Mouse (Mus musculus): Measurements from ENCODE around the gene Rsph6a. TPM values are rescaled to one million over a fixed set of nuclear protein-coding genes. Genes with fewer than 3 reads are reported as not detected.

Rsph6a gene
- total RNA-seq, 2 experiments from 2014 or later: not detected

DNA sequence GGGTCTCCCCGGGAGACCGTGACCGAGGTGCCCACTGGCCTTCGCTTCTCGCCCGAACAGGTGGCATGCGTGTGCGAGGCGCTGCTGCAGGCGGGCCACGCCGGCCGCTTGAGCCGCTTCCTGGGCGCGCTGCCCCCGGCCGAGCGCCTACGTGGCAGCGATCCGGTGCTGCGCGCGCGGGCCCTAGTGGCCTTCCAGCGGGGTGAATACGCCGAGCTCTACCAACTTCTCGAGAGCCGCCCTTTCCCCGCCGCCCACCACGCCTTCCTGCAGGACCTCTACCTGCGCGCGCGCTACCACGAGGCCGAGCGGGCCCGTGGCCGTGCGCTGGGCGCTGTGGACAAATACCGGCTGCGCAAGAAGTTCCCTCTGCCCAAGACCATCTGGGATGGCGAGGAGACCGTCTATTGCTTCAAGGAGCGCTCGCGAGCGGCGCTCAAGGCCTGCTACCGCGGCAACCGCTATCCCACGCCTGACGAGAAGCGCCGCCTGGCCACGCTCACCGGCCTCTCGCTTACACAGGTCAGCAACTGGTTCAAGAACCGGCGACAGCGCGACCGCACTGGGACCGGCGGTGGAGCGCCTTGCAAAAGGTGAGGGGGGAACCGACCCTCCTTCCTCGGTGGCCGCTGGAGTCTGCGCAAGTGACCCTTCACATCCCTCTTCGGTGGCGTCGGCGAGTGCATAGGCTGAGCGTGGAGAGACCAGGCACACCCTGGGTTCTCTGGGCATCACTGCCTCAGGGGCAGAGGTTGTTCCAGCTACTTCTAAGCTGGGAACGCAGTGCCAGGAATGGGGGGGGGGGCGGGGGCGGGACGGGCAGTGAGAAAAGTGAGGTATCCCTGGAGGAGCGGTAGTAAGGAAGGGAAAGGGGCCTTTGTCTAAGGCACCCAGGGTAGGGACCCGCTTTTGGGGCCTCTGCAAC lies 40.6 kb downstream of the Rsph6a start:
- peak; percentile 68 to 71 for DNase-seq
- intact Hi-C loops (cut with DNase I): loop anchor here (1.0 kb wide), 1 partner anchor 24 kb away; the partner anchor contains the start of gene Fbxo46

DNA sequence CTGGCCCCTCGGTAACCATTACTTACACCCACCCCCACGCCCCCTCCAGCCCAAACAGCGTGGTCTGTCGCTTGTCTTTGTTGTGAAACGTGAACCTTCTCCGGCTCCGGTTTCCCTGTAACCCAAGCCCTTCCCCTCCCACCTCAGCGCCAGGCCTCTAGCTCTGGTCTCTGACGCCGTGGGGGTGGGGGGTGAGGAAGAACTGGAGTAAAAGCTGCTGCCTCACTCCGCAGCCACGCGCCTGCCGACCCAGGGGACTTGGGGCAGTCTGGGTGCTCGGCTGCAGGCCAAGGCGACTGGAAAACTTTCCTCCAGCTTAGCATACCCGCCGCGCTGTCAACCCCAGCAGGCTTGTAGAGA lies 41.2 kb downstream of the Rsph6a start:
- peak; percentile 69 to 76 for DNase-seq
- intact Hi-C loops (cut with DNase I): no loop called here

DNA sequence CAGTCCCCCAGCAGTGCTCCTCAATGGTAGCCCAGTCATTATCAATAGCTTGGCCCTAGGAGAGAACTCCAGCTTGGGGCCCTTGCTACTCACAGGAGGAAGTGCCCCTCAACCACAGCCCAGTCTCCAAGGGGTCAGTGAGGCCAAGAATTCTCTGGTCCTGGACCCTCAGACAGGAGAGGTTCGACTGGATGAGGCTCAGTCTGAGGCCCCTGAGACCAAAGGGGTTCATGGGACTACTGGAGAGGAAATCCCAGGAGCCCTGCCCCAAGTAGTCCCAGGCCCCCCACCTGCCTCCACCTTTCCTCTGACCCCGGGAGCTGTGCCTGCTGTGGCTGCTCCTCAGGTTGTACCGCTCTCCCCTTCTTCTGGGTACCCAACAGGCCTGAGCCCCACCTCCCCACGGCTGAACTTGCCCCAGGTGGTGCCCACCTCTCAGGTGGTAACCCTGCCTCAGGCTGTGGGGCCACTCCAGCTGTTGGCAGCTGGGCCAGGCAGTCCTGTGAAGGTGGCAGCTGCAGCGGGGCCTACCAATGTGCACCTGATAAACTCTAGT lies 42.0 kb downstream of the Rsph6a start:
- DNase-seq: no peak
- intact Hi-C loops (cut with DNase I): no loop called here

DNA sequence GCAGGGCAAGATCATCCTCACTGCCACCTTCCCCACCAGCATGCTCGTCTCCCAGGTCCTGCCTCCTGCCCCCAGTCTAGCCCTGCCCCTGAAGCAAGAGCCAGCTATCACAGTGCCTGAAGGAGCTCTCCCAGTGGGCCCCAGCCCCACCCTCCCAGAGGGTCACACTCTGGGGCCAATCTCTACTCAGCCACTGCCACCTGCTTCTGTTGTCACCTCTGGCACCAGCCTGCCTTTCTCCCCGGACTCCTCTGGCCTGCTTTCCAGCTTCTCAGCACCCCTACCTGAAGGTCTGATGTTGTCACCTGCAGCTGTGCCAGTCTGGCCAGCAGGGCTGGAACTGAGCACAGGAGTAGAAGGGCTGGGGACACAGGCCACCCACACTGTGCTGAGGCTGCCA lies 42.7 kb downstream of the Rsph6a start:
- intact Hi-C loops (cut with DNase I): no loop called here
- peak in 1 of 2 experiments; percentile 45 for DNase-seq

DNA sequence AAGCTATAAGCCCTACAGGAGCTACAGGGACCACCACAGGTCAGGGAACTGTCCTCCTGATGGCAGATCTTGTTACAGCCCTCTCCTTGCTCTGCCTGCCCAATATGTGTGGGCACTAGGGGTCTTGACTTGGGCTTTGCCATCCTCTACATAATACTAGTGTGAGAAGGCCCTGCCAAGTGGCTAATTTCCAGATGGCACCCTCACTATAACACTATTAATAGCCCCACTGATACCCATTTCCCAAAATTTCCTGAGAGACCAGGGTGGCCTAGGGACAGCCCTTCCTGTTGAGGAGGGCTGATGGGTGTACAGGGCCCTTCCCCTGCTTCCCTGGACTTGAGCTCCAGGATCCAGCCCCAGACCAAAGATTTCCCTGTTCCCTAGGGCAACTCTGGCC lies 43.4 kb downstream of the Rsph6a start:
- intact Hi-C loops (cut with DNase I): no loop called here
- peak in 1 of 2 experiments; percentile 79 for DNase-seq

DNA sequence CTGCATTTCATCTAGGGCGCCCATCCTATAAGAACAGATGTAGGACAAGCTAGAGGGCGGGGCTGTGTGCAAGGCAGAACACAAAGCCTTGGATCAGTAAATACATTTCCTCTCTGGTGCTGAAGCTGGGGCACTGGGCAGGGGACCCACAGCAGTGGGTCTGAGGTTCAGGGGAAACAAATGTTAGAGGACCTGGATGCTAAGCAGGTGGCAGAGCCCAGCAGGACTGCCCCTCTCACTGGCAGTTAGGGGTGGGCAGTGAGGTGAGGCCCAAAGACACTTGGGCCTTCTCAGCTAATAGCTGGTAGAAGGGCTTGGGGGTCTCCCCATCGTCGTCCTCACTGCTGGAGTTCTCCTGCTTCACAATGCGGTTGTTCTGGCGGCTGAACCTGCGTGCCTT lies 44.3 kb downstream of the Rsph6a start:
- intact Hi-C loops (cut with DNase I): no loop called here
- DNase-seq: no peak

DNA sequence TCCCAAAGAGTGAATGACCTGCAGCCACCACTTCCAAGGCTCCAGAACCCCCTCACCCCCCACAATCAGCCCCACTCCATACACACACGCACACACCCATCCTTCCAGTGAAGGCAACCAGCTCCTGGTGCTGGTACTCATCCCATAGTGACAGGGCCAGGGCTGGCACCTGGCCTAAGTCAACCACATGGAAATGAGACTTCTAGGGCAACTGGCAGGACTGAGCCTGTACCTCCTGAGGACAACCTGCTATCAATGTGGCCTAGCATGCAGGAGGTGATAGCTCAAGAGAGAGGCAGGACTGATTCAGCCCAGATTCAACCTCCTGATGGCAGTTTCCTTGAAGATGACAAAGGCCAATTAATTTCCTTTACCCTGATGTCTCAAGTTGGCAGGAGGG lies 45.8 kb downstream of the Rsph6a start:
- DNase-seq: no peak
- intact Hi-C loops (cut with DNase I): loop anchor here (1.0 kb wide), 1 partner anchor 46 kb away; no protein-coding TSS in a partner anchor

DNA sequence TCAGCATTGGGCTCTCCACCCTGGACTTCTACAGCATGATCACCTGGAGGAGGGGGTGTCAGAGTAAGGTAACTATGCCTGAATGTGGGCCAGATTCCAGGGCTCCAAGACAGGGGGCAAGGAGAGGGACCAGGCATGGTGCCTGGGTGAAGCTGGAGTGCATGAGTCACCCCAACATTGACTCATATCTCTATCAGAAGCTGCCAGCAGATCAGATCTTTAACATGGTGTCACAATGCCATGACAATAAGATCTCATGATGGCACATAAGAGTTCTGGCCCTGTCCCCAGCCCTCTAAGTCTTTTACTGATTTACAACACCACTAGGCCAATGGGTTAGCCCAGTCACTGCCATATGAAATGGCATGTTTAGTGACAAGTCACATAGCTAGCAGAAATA lies 49.3 kb downstream of the Rsph6a start:
- no peak for DNase-seq
- intact Hi-C loops (cut with DNase I): no loop called here

DNA sequence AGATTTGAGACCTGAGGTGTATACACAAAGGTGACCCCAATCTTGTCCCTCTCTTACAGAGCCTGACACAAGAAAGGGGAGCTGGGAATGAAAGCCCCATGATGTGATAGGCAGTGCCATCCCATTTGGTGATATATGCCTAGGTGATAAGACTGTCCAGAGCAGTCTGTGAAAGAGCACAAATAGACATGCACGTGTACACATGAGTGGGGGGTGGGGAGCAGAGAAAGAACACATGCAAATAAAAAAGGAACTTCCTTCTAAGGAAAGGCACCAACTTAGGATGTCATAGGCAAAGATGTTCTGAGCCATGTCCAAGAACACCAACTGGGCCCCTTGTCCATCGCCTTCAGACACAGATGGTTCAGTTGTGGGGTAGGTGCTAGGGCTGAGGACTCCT lies 50.0 kb downstream of the Rsph6a start:
- no peak for DNase-seq
- intact Hi-C loops (cut with DNase I): no loop called here

DNA sequence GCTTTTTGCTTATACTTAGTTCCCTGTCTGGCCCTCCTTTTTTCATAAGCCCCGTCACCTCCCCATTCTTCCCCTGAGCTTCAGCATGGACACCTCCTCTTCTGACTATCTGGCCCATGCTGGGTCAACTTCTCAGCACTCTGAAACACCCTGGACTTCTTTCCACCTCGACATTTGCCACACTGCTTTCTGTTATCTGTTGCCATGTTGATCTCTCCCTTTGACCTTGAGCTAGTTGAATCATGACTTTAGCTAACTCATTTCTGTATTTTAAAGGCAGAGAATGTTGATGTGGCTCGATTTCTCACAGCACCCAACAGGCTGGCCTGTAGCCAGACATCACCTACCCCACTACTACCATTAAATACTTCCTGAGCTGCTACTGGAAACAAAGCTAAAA lies 52.9 kb downstream of the Rsph6a start:
- intact Hi-C loops (cut with DNase I): no loop called here

DNA sequence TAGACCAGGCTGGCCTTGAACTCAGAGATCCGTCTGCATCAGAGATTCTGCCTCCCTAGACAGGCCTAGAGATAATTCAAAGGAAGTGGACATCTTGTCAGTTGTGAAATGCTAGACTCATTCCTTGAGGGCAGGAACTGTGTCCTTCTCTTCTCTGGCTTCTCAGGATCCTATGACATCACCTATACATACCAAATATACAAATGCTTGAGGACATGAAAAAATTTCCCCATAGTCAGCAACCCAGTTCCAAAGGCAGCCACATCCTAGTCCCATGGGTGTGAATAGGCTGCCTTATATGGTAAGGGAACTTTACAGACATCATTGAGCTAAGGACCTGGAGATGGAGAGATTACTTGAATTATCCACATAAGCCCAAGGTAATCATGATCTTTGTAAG lies 55.1 kb downstream of the Rsph6a start:
- DNase-seq: no peak
- intact Hi-C loops (cut with DNase I): no loop called here

More for the DNA sequence above, 52.9 kb downstream of the Rsph6a start:
- DNase-seq: no peak

DNA sequence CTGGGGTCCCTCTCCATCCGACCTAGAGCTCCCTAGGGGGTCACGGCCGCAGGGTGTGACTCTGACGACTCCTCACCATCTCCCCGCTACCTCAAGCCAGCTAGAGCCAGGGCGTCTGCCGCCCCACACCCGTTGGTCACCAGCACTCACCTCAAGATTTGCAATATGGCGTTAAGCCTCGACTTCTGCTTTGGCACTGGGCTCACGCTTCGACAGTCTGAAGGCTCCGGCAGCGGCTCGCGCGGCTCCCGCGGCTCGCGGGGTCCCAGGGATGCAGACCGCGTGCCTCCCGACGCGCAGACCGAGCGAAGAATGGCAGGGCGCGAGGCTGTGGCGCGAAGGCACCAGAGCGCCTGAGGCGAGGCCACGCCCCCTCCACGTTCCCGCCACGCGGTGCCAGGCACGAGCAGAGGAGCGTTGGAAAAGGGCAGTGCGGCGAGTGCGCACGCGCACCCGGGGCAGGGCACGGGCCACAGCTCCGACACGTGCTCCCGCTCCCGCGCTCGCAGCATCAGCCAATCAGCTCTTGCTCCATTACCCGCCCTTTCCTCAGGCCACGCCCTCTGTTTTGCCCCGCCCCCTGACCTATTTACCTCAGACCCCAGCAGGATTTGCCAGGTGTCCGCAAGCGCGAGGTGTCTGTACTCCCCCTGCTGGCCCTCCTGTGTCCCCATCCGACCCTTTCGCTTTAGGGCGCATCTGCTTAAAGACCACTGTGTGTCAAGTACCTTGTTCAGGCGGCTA lies 63.7 kb downstream of the Rsph6a start, which contains the start of gene Gm4969:
Gene Gm4969 (minus strand): TSS at position 341 of the 744 bp plus-strand sequence.
- intact Hi-C loops (cut with DNase I): no loop called here
- peak; percentile 56 to 60 for DNase-seq

DNA sequence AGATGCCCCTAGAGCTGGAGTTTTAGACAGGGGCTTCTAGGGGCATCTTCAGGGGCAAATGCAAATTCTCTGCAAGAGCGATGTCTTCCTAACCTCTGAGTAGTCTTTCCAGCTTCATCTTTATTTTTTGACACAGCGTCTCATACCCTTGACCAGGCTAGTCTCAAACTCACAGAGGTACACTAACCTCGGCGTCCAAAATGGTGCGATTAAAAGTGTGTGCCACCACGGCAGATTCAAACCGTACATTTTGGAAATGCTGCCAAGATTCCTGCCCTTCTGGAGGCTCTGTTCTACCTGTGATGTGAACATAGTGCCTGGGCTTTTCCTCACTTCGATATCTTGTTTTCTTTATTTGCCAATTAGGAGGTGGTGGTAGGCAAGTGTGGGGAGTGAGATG lies 64.6 kb downstream of the Rsph6a start:
- no peak for DNase-seq
- intact Hi-C loops (cut with DNase I): loop anchor here (1.0 kb wide), 1 partner anchor 25 kb away; the partner anchor contains the start of gene Six5

DNA sequence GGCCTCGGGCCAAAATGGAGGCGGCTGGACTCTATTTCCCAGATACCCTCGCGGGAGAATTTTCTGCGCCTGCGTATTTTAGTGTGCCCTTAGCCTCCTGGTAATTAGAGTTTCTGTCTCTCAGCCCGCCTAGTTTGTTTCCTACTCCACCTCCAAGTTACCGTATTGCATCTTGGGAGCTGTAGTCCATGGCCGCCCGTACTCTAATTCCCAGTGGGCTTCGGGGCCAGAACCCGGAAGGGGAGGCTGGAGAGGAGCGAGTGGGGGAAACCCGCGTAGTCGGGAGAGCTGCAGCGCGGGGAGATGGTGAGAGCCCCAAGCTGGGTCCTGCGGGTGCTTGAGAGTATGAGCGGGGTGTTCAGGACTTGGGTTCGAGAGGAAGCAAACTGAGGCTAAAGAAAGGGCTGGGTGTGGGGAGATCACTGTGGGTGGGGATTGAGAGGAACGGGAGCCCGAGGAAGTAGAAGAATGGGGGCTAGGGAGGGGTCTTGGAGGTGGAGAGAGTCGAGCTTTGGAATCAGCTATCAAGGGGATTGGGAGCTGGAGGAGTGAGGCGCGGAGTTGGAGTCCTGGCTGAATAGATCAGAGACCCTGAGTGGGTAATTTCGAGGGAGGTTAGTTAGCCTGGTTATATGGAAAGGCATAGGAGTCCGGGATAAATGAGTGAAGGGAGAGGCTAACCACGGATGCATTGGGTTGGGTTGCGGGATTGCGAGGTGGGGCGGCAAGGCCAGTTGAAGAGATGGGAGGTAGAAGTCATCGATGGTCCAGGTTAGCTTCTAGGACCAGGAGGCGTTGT lies 65.3 kb downstream of the Rsph6a start, which contains the start of gene Fbxo46:
Gene Fbxo46 (plus strand): TSS at position 229 of the 799 bp plus-strand sequence.
- intact Hi-C loops (cut with DNase I): loop anchor here (1.0 kb wide), 1 partner anchor 26 kb away; the partner anchor contains the start of gene Six5
- peak; percentile 86 to 93 for DNase-seq

DNA sequence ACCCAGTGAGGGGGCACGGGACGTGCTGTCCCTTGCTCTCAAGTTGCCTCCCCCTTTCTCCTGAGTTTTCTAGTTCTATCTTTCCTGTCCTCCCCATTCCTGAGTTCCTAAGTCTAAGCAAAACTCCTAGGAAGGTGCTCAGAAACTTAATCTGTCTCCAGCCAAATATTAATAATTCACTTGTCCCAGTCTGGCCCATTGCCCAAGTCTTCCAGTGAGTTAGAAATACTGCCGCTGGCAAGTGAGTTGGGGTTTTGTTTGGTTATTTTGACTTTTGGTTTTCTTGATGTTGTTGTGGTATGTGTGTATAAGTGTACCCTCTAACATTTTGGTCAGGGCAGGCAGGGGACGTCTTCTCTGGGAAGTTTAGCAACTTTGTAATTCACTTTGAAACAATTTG lies 67.2 kb downstream of the Rsph6a start:
- DNase-seq: no peak
- intact Hi-C loops (cut with DNase I): no loop called here

Small RNA genes within 50 kb of the gene (microRNA-seq; reads per million reads assigned to microRNA genes)
- gene Mir3100: 1.4 to 8.6 reads per million in 2 experiments

Other genes starting within 250 kb of the Rsph6a start
- not detected for gene Psg17, start 233.1 kb upstream of the Rsph6a start, total RNA-seq (2021)
- 1 to 10 TPM; 5.4 to 6.5 TPM for gene Mill2, start 214.7 kb upstream of the Rsph6a start, total RNA-seq (2021)
- 1 to 10 TPM; 2.0 to 3.3 TPM for gene Pglyrp1, start 183.4 kb upstream of the Rsph6a start, total RNA-seq (2021)
- gene Ccdc61, start 144.3 kb upstream of the Rsph6a start, total RNA-seq (2021): 1 to 10 TPM; 9.0 to 9.5 TPM
- gene Nova2, start 128.8 kb upstream of the Rsph6a start, total RNA-seq (2021): 10 to 100 TPM in 1 of 2 experiments, 1 to 10 TPM in 1; 9.6 to 10.1 TPM
- gene Nanos2, start 67.3 kb upstream of the Rsph6a start, total RNA-seq (2021): not detected
- gene Mypop, start 63.4 kb upstream of the Rsph6a start, total RNA-seq (2021): 1 to 10 TPM; 2.5 to 2.8 TPM
- gene Irf2bp1, start 50.6 kb upstream of the Rsph6a start, total RNA-seq (2021): 10 to 100 TPM; 24.2 to 24.4 TPM
- gene Foxa3, start 31.2 kb upstream of the Rsph6a start, total RNA-seq (2021): not detected
- 10 to 100 TPM; 64.6 to 66.5 TPM for gene Sympk, start 30.3 kb upstream of the Rsph6a start, total RNA-seq (2021)
- 10 to 100 TPM; 42.1 to 45.1 TPM for gene Dmwd, start 21.5 kb downstream of the Rsph6a start, total RNA-seq (2021)
- 100 to 1,000 TPM; 473 to 516 TPM for gene Dmpk, start 29.2 kb downstream of the Rsph6a start, total RNA-seq (2021)
- gene Six5, start 39.9 kb downstream of the Rsph6a start, total RNA-seq (2021): 1 to 10 TPM; 9.0 to 9.1 TPM
- gene Gm4969, start 63.7 kb downstream of the Rsph6a start, total RNA-seq (2021): under 1 TPM in 1 of 2 experiments, not detected in 1; 0.12 TPM
- gene Fbxo46, start 65.2 kb downstream of the Rsph6a start, total RNA-seq (2021): 1 to 10 TPM; 5.7 to 6.6 TPM
- gene Qpctl, start 94.6 kb downstream of the Rsph6a start, total RNA-seq (2021): 1 to 10 TPM; 5.9 to 6.1 TPM
- gene Snrpd2, start 95.0 kb downstream of the Rsph6a start, total RNA-seq (2021): 10 to 100 TPM; 62.8 to 70.8 TPM
- gene Gipr, start 111.4 kb downstream of the Rsph6a start, total RNA-seq (2021): under 1 TPM; 0.37 to 0.55 TPM
- 10 to 100 TPM; 37.9 to 43.0 TPM for gene Eml2, start 121.7 kb downstream of the Rsph6a start, total RNA-seq (2021)
- gene Gpr4, start 157.8 kb downstream of the Rsph6a start, total RNA-seq (2021): 10 to 100 TPM in 1 of 2 experiments, 1 to 10 TPM in 1; 9.9 to 11.2 TPM
- 10 to 100 TPM; 54.8 to 58.3 TPM for gene Opa3, start 173.6 kb downstream of the Rsph6a start, total RNA-seq (2021)
- gene Vasp, start 217.1 kb downstream of the Rsph6a start, total RNA-seq (2021): 10 to 100 TPM; 55.7 to 59.1 TPM
- gene Ppm1n, start 225.4 kb downstream of the Rsph6a start, total RNA-seq (2021): not detected
- gene Rtn2, start 227.9 kb downstream of the Rsph6a start, total RNA-seq (2021): 100 to 1,000 TPM; 106 to 122 TPM